Mouse (Mus musculus) ES-E14 (cell line): ENCODE results near the gene Upk1b.

Experiments used
- CHD2 ChIP-seq: IDR thresholded peaks from 2 replicates; pipeline ENCODE4 v1.6.1; 2014; ENCODE audit warnings: mild to moderate bottlenecking, low read depth, low read length, inconsistent platforms
- HCFC1 ChIP-seq: IDR thresholded peaks from 2 replicates; pipeline ENCODE4 v1.6.1; 2012; ENCODE audit warnings: low read length, inconsistent platforms, borderline replicate concordance; ENCODE audit not compliant: insufficient read depth
- MAFK ChIP-seq: IDR thresholded peaks from 2 replicates; pipeline ENCODE4 v1.6.1; 2014; ENCODE audit warnings: mild to moderate bottlenecking, low read depth, low read length, inconsistent platforms; ENCODE audit not compliant: insufficient read depth
- ZC3H11A ChIP-seq: IDR thresholded peaks from 2 replicates; pipeline ENCODE4 v1.6.1; 2012; ENCODE audit warnings: low read depth, mild to moderate bottlenecking, inconsistent platforms, low read length, borderline replicate concordance
- ZNF384 ChIP-seq: IDR thresholded peaks from 2 replicates; pipeline ENCODE4 v1.6.1; 2012; ENCODE audit warnings: low read depth, low read length, inconsistent platforms

GRCm38 (mm10) chr16:38781946-38782345 lies 18.2 kb downstream of the Upk1b start:
- TF ChIP-seq MAFK (no peak), ZNF384 (no peak), CHD2 (no peak), ZC3H11A (no peak), HCFC1 (no peak)
